Mouse (Mus musculus) CH12F3 (cell line): ENCODE results near the gene Megf8.
"Not testable (repeated sequence)": the region's sequence is repeated elsewhere in the genome, so short reads cannot be mapped to it uniquely, and the experiment has no call there.

Source experiments
- in situ Hi-C: fragments of 300-500 bp; cut with MboI; formaldehyde crosslinking; loops from 2 replicates; pipeline ENCODE4 v1.14.3; 2020; ENCODE audit warnings: low sequenced_read_pairs

Gene Megf8

DNA sequence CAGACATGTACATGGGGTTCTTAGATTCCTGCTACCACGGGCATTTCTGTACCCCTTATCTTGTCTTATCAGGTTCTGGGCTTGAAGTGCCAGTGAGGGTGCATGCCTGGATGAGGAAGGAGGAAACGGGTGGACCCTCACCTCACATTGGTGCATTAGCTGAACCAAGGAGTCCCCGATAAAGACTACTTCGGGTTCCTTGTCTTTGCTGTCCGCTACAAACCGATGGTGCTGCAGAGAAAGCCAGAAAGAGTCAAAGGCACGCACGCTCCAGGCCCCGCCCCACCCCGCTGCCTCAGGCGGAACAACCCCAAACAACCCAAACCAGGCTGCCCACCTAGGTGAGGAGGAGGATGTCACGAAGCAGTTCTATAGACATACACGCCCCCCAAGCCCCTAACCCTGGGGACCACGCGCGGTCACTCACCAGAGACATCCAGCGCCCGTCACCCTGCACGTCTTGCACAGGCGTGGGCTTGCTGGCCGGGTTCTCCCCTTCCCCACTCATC lies 20.0 kb upstream of the Megf8 start:
- in situ Hi-C loops: no loop called here

DNA sequence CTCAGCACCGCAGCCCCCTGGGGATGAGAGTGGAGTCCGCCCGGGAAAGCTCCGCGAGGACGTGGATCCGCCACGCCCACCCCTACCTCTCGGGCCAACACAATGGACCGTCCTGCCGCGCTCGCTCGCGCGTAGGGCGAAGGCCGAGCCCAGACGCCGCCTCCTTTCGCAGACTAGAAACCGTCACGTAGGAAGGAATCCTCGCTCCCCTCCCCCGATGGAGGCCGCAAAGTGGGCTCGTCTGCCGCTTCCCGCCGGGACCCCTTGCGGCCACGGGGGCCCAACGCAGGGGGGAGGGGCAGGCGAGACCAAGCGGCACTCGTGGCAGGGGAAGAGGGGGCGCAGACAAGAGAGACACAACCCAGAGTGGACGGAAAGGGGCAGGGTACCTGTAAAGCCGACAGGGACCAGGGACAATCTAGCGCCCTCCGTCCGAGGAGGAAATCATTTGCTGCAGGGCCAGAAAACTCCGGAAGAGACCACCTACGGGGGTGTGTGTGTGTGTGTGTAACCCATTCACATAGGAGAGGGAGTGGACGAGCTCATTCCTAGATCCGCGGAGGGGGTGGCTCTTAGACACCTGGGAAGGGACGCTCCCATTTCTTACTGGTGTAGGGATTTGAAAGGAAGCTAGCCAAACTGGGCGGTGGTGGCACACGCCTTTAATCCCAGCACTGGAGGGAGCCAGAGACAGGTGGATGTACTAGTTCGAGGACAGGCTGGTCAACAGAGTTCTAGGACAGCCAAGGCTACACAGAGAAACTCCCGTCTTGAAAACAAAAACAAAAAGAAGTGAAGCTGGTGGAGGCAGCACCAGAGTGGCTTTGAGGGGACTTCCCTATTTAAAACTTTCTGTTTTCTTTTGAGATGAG lies 19.3 kb upstream of the Megf8 start, which contains the start of gene Pafah1b3:
Gene Pafah1b3, minus strand, starts transcription at position 533 of the 872 bp plus-strand sequence.
- in situ Hi-C loops: no loop called here

DNA sequence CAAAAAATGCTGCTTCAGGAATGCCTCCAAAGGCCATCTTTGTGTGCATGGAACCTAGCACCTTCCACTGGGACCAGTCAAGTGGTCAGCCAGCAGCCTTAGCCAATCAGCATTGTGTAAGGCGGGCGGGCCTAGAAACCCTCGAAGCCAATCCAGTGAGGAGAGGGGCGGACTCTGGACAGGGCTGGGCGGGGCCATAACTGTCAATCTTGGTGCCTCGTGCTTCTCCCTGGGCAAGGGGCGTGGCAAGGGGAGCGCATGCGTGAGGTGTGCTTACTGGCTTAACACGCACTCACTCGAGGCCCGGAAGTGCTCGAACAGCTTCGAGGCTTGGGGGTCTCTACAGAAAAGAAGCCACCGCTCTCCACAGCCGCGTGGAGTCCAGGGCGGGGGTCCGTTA lies 15.9 kb upstream of the Megf8 start, which contains the start of gene Prr19:
Gene Prr19, plus strand, starts transcription at position 349 of the 400 bp plus-strand sequence.
- in situ Hi-C loops: no loop called here

DNA sequence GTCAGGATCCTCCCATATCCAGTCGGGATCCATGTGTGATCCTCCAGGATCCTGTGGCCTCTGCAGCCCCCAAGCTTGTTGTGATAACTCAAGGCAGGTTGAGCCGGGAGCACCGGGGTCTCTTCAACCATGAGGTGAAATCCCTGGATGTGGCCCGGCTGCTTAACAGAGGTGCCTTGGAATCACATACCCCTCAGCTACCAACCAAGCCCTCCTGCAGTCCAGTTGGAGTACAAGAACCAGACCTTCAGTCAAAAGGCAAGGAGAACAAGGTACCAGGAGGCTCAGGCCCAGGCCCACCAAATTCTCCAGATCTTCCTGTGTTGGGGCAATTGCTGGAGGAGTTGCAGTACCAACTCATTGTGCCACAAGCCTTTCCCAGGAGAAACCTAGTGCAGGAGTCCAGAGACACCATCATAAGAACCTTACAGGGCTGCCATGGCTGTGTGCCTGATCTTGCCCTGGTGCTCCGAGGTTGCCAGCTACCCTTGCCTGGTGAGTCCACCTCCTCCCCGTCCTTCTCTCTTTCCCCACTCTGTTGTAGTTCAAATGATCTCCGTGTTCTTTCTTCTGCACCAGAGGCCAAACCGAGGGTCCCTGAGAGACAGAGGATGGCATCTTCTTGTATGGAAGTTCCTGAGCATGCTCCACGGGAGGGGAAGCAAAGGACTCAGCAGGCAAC lies 13.8 kb upstream of the Megf8 start:
- in situ Hi-C loops: no loop called here

DNA sequence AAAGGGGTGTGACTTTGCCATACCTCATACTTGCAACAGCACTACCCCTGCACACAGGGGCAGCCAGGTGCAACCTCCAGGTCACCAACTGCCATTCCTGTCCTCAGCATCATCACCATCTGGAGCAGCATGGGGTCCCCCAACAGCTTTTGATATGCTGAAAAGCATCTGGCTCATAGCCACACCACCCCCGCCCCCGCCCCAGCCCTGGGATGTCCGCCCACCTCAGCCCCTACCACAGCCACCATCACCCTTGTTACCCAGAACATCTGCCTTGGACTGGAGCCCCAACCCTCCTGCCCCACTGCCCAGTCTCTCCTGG lies 13.3 kb upstream of the Megf8 start:
- in situ Hi-C loops: no loop called here

DNA sequence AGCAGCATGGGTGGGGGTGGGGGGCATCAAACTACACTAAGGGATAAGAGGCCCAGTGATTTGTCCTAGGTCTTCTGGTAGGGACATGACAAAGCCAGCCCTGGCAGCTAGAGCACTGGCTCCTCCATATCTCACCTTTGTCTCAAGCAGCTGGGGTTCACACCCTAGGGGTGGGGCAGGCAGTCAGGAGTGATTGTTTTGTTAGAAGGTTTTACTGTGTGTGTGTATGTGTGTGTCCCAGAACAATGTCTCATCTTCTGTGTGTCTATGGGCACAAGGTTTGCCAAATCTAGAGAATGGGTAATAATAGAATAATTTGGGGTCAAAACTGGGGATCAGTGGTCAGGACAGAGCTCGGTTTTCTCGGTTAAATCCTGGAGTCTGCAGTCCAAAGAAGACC lies 11.5 kb upstream of the Megf8 start:
- in situ Hi-C loops: no loop called here

DNA sequence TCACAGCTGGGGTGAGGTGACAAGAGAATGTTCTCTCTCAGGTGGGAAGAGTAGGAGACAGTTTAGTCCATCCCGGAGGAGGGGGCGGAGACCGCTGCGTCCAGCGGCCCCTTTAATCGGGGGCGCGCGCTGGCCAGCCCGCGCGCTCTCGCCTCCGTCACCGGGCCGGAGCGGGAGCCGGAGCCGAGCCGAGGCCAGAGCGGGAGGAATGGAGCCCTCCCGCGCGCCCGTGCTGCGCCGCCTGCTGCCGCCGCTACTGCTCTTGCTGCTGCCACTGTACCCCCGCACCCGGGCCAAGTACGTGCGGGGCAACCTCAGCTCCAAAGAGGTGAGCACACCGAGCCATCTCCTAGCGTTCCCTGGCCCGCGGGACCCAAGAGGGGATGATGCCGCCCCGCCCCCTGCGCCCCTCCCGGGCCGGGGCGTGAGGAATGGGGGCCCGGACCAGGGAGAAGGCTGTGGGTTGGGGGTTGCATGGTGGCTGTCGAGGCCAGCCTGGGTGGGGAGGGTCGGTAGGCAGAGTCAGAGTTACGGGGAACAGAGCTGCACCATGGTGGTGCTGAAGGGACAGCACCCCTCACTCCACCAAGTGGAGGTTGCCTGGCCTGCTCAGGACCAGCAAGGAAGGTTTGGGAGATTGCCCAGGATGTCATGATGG lies 10.9 kb upstream of the Megf8 start, which contains the start of gene Tmem145:
Gene Tmem145, plus strand, starts transcription at position 151 of the 658 bp plus-strand sequence.
- in situ Hi-C loops: no loop called here

DNA sequence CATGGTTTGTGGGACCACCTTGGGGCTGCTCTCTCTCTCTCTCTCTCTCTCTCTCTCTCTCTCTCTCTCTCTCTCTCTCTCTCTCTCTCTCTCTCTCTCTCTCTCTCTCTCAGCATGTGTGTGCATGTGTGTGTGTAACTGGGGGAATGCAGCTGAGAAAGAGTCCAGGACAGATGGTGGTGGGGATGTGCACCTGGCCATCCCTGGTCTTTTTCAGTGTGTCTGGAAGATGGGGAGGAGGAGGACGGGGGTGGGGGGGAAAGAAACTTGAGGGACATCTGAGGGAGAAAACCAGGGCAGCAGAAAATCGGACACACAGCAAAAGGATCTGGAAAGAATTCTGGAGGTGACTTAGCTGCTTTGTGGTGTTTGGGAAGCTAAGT lies 10.4 kb upstream of the Megf8 start:
- in situ Hi-C loops: no loop called here

DNA sequence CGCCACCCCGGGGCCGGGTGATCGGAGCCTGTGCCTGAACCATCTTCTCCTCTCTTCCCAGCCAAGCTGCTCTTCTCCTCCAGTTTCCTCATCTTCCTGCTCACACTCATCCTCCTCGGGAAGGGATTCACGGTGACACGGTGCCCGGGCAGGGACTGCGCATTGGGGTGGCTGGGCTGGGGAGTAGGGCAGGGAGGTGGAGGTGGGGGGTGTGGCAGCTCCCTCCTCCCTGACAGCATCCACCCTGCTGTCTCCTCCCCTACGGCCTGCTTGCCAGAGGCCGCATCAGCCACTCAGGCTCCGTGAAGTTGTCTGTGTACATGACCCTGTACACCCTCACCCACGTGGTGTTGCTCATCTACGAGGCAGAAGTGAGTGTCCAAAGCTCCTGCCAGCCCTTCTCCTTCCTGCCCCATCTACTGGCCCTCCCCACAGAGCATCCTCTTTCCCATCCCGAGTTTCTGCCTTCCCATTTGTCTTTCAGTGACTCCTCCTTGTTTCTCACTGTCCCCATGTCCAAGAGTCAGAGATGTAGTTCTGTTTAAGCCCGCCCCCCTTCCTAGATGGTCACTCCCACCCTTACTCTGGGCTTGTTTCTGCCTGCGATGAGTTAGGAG lies 8.2 kb upstream of the Megf8 start:
- in situ Hi-C loops: no loop called here

DNA sequence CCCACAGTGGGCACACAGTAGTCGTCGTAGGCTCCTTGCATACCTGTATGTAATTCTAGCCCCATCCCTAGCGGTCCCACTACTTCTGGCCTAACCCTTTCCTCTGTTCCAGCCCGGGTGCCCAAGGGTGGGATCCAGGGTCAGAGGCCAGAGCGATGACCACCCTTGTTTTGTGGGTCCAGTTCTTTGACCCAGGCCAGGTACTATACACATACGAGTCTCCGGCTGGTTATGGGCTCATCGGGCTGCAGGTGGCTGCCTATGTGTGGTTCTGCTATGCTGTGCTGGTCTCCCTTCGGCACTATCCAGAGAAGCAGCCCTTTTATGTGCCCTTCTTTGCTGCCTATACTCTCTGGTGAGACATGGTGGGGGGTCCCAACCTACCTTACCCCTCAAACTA lies 7.5 kb upstream of the Megf8 start:
- in situ Hi-C loops: no loop called here

DNA sequence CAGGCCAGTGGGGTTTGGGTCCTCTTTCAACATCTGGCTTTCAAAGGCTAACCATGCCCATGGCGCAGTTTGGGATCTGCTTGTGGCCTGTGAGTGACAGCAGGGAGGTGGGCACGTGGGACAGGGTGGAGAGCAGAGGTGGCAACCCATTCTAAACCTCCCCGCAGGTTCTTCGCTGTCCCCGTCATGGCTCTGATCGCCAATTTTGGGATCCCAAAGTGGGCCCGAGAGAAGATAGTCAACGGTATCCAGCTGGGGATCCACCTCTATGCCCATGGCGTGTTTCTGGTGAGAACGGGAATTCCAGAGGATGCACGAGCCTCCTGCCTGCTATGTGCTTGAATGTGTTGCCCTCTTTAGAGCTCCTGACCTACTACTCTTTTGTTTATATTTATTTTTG lies 5.8 kb upstream of the Megf8 start:
- in situ Hi-C loops: no loop called here

DNA sequence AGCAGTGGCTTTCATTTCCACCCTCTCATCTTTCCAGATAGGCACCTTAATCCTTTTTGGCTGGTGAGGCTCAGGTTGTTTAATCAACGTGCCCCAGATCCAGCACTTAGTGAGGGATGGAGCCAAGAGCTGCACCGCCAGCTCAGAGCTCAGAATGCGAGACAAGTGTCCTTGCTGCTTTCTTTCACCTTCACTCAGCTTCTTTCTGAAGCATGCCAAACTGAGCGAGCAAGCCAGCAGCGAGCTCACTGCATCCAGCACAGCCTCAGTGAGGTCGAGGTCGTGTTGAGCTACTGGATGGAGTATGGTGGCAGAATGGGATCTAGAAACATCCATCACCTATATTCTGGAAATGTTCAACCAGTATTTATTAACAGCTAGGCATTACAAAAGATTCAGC lies 3.6 kb upstream of the Megf8 start:
- in situ Hi-C loops: no loop called here

DNA sequence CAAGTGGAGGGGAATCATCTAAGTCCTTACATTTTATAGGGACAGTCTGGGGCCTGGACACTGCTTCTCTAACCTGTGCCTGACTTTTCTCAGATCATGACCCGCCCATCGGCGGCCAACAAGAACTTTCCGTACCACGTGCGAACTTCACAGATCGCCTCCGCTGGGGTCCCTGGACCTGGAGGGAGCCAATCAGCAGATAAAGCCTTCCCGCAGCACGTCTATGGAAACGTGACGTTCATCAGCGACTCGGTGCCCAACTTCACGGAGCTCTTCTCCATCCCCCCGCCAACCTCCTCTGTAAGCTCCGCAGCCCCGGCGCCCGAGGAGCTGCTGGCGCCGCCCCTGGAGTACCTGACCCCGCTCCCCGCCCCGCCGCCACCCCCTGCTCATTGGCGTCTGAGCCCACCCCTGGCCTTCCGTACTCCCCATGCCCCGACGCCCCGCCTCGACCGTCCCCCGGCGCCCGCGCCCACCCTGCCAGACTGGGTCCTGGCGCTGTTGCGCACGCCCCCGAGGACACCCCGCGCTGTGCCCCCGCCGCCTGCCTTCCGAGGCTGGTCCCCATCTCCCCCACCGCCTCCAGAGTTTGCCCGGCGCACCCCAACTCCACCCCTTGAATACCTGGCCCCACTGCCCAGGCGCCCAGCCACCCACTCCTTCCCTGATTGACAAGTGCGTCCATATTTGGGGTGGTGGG lies 2.2 kb upstream of the Megf8 start:
- in situ Hi-C loops: no loop called here

DNA sequence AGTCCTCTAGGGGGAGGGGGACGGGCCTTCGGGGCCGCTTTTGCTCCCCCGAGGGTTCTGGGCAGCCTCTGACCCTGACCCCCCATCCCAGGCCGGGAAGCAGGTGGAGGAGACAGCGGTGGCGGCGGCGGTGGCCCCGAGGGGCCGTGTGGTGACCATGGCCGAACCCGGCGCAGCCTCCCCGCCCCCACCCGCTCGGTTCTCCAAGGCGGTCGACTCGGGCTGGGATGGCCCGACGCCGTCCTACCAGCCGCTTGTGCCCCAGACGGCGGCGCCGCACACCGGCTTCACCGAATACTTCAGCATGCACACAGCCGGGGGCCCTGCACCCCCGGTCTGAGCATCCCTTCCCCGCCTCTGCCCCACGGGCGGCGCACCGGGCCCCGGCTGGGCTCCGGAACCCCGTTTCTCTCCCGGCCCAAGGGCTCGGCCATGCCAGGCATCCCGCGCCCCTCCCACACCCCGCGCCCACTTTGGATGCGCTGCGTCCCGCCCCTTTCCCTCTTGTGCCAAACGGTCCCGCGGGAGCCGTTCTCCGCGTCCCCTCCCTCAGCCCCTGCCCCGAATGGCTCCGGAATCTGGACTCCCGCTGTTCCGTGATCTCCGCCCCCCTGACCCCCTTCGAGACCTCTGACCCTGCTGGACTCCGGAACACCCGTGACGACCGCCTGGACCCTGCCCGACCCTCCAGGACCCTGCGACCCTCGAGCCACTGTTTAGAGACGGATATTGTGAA lies 1.5 kb upstream of the Megf8 start:
- in situ Hi-C loops: no loop called here

DNA sequence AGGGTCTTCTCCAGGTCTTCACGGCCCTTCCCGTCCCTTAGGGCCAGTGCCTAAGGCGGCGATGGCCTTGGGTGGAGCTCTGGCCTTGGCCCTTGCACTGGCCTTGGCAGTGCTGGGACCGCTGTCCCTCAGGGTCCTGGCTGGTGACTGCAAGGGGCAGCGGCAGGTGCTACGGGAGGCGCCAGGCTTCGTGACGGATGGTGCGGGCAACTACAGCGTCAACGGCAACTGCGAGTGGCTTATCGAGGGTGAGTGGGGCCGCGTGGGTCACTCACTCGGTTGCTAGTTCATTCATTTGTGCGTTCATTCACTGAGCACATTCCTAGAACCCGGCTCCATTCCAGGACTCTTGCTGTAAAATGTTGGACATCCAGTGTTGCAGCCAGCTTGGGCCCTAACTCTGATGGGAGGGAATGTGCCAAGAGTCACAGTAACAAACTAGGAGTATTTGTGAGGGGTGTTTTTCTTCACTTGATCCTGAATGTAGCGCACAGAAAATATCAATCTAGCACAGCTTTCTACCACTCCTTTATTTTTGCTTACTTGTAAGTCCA lies 559 bp downstream of the Megf8 start:
- in situ Hi-C loops: no loop called here

DNA sequence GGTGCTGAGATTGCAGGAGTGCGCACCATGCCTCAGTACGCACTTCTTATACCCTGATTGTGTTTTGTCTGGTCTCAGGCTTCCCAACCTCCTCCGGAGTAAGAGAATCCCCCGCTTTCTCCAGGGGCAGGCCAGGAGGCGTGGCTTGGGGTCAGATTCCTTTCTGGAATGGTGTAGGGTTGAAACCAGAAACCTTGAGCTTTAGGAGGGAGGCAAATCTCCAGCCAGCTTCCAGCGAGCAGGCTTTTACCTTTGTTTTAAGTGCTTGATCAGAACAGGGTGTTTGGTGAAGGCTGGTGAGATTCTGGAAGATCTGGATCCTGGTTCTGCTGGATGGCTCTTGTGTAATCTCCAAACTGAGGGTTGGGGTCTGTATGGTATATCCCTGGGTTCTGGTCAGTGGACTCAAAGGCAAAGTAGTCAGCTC lies 5.1 kb downstream of the Megf8 start:
- in situ Hi-C loops: no loop called here

DNA sequence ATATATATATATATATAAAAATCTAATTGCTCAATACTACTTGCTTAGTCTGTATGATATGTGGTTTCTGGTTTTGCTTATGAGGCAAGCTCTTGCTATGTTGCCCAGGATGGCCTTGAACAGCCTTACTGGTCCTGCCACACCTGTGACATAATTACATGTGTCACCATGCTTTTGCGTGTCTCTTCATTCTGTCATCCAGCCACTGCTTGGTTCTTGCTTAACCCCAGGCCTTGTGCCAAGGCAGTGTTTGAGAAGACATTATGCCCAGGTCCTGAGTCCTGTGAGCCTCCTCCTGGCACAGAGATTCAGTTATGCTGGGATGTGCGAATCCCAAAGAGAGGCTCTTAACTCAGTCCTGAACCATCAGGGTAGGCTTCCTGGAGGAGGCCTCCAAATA lies 6.3 kb downstream of the Megf8 start:
- in situ Hi-C loops: no loop called here

DNA sequence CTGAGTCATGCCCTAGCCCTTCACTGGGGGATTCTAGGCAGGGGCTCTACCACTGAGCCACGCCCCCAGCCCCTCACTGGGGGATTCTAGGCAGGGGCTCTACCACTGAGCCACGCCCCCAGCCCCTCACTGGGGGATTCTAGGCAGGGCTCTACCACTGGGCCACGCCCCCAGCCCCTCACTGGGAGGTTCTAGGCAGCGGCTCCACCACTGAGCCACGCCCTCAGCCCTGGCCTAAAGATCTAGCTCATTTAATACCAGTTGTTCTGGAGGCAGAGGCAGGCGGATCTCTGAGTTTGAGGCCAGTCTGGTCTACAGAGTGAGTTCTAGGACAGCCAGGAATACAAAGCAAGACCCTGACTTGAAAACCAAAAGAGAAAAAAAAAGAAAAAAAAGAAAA lies 8.5 kb downstream of the Megf8 start:
- in situ Hi-C loops: not testable (repeated sequence)

DNA sequence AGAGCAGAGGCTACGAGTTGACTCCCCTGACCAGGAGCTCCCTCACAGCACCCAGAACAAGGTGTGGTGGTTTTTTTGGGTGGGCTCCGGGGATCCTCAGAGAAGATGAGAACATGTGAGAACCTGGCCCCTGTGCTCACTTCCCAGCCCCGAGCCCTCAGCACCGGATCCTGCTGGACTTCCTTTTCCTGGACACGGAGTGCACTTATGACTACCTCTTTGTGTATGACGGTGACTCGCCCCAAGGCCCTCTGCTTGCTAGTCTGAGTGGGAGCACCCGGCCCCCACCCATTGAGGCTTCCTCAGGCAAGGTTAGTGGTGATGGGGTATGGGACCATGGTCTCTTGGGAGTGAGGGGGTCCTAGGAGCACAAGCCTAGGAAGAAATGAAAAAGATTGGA lies 9.3 kb downstream of the Megf8 start:
- in situ Hi-C loops: no loop called here
